Mouse (Mus musculus) embryo, embryonic 11 days (tissue): ENCODE results near the gene Spsb4.
"Not testable (repeated sequence)": the region's sequence is repeated elsewhere in the genome, so short reads cannot be mapped to it uniquely, and the experiment has no call there.

Experiments
- DNase-seq: peaks from one replicate; pipeline ENCODE4 v3.0.0-alpha.2; 2015

Spsb4 gene

GRCm38 (mm10) chr9:96947171-96947570, 71.5 kb downstream of the Spsb4 start:
- DNase-seq, result no peak

DNA sequence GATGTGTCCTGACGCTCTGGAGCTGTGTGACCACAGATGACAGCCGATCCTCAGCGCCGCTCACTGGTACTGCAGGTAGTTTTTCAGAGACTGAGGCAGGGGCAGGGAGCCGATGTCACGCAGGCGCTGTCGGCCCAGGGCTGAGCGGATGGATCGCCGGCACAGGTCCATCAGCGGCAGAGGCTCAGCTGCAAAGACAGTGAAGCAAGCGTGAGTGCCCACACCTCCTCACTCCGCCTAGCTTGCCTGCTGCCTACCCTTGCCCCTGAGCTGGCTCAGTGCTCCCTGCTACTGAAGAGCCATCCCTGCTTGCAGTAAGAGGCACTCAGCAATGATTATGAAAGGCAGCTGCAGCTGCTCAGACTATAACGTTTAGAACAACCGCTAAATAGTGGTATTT, 74.1 kb downstream of the Spsb4 start:
- DNase-seq, result no peak

GRCm38 (mm10) chr9:96942975-96943374, 75.7 kb downstream of the Spsb4 start:
- DNase-seq, result no peak

- no peak for DNase-seq
Measured at GRCm38 (mm10) chr9:96938887-96939286, 79.8 kb downstream of the Spsb4 start.

- DNase-seq, result not testable (repeated sequence)
Measured at GRCm38 (mm10) chr9:96936427-96936826, 82.2 kb downstream of the Spsb4 start.

GRCm38 (mm10) chr9:96935556-96936300, 82.9 kb downstream of the Spsb4 start:
- DNase-seq, result no peak

DNA sequence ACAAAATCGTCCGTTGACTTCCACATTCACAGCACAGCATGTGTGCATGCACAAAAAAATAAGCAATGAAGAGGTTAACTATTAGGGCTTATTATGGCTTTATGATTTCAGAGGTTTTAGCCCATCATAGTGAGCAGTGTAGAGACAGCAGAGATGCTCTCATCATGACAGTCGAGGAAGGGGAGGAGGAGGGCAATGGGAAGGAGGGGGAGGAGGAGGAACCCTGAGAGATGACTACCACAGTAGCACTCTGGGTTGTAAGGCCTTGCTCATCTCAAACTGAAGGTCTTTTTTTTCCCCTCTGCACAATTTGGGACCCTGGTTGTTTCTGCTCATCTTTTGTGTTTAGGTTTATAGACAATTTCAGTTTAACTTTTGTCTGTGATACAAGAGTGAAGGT, 83.8 kb downstream of the Spsb4 start:
- DNase-seq, result no peak

GRCm38 (mm10) chr9:96932751-96933150, 85.9 kb downstream of the Spsb4 start:
- DNase-seq, result no peak

DNA sequence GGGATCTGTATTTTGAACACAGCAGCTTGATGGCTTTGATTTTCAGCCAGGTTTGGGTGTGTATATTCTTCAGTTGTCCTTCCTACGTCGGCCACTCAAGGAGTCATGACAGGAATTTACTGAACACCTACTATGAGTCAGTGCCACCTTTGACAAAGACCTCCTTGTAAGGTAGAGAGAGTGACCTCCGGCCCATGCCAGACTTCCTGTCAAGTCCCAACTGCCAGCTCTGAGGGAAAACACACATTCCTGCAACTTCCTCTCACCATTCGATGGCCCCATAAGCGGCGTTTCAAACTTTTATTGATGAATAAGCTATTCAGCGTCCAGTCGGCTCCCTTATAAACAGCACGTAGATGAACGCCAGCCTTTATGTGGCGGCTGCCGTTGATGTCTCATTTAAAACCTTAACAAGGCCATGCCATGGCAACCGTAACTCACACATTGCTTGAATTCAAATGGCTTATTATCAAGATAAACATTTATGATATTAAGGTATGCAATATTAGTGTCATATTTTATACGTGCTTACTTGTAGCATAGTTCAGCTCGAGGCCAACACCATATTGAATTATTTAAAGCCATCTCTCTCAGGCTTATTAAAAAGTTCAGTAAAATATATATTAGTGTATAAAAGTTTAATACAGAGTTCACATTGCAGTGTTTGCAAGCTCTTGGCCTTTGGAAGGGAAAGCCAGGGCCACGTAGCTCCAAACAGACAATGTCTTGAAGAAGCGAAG, 94.9 kb downstream of the Spsb4 start:
- DNase-seq, result peak; percentile 19

- DNase-seq, result no peak
Measured at GRCm38 (mm10) chr9:96923119-96923518, 95.5 kb downstream of the Spsb4 start.

DNA sequence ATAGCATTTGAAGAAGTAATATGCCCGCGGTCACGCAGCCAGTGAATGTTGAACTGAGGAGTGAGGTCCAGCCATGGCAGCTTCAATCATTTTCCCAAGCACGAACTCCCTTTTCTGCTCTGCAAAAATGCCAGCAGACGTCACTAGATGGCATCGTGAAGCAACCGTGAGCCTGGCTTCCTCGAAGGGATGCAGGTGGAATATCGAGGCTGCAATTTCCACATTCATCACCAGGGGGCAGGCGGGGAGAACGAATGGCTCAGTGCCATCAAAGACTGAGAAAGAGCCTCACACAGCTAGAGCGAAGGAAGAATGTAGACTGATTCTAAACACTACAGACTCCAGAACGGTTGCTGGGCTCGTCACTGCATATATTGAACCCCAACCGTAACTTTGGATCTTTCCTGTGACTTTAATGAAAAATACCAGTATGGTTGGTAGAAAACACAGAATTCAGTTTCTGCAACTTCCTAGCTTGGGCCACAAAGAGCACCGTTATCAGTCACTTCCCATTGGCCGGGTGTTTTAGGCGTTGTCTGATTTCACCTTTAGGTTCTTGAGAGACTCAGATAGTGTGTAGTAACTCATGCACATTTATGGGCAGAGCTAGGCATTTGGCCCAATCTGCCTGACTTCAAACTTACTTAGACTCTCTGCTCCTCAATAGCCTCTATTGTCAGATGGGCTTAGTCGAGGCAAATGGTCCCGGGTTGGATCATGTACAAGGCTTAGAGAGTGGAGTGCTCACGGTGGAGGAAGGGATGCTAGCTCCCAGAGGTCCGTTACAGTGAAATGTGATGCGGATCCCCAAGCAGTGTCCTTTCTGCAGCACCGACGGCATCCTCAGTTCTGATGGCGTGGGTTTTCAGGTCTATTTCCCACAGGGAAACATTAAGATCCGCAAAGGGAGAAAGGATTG, 101.8 kb downstream of the Spsb4 start:
- peak; percentile 93 for DNase-seq

DNA sequence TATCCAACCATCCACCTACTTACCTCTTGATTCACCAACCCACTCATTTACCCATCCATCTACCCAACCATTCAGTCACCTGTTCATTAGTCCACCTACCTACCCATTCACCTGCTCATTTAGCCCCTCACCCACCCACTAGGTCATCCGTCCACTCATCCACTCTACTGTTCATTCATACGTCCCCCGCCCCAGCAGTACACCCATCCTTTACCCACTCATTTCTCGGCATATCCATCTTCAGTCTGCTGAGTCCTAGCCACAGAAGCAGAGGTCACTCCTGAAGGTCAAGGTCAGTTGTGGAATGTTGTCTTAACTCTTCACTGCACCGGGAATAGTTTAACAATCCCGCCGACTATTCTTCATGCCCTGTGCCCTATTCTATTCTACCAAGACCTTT, 102.6 kb downstream of the Spsb4 start:
- no peak for DNase-seq

- DNase-seq, result no peak
Measured at GRCm38 (mm10) chr9:96914851-96915250, 103.8 kb downstream of the Spsb4 start.

- no peak for DNase-seq
Measured at GRCm38 (mm10) chr9:96914005-96914404, 104.6 kb downstream of the Spsb4 start.

- DNase-seq, result no peak
Measured at GRCm38 (mm10) chr9:96909503-96909902, 109.1 kb downstream of the Spsb4 start.

- DNase-seq, result no peak
Measured at GRCm38 (mm10) chr9:96908737-96909136, 109.9 kb downstream of the Spsb4 start.

GRCm38 (mm10) chr9:96904360-96905355, 114.0 kb downstream of the Spsb4 start:
- DNase-seq, result no peak

GRCm38 (mm10) chr9:96899717-96900116, 118.9 kb downstream of the Spsb4 start:
- DNase-seq, result no peak

GRCm38 (mm10) chr9:96899004-96899403, 119.6 kb downstream of the Spsb4 start:
- no peak for DNase-seq

DNA sequence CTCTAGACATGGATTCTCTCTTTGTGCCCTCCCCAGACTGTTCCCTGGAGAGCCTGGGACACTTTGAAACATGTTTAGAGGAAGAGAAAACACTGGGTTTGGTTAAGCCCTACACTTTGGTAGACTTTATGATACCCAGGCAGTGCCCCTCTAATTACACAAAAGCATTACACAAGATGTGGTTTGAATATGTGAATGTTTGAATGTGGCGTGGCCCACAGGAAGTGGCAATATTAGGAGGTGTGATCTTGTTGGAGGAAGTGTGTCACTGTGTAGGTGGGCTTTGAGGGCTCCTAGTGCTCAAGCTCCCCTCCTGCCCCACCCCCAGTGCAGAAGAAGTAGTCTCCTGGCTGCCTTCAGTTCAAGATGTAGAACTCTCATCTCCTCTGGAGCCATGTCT, 122.0 kb downstream of the Spsb4 start:
- no peak for DNase-seq

GRCm38 (mm10) chr9:96893582-96893981, 125.1 kb downstream of the Spsb4 start:
- no peak for DNase-seq
